Mouse (Mus musculus) thymus, adult 2 months (tissue): ENCODE data around the gene Adamtsl5. TPM values are rescaled to one million over a fixed set of nuclear protein-coding genes. Genes with fewer than 3 reads are reported as not detected.

Experiments used
- DNase-seq: peaks from one replicate; pipeline ENCODE4 v3.0.0; 2021
- H3K27ac ChIP-seq: fragments of 200-500 bp; 2 replicates; pipeline ENCODE4 v1.5.1; 2012; ENCODE audit warnings: low read length, control low read depth; ENCODE audit not compliant: control insufficient read depth, insufficient read depth
- H3K27me3 ChIP-seq: fragments of 200-500 bp; 2 replicates; pipeline ENCODE4 v1.6.1; 2012; ENCODE audit warnings: mild to moderate bottlenecking, low read length, moderate library complexity, mixed read lengths; ENCODE audit not compliant: control insufficient read depth, insufficient read depth
- H3K36me3 ChIP-seq: fragments of 200-500 bp; 2 replicates; pipeline ENCODE4 v1.6.1; 2012; ENCODE audit warnings: mild to moderate bottlenecking, low read length, moderate library complexity; ENCODE audit not compliant: control insufficient read depth, insufficient read depth
- H3K4me1 ChIP-seq: fragments of 200-500 bp; replicated peaks from 2 replicates; pipeline ENCODE4 v1.6.1; 2012; ENCODE audit warnings: low read length; ENCODE audit not compliant: control insufficient read depth, insufficient read depth
- H3K4me3 ChIP-seq: fragments of 200-500 bp; 2 replicates; pipeline ENCODE4 v1.5.1; 2012; ENCODE audit warnings: mild to moderate bottlenecking, low read length, control low read depth, moderate library complexity; ENCODE audit not compliant: control insufficient read depth, insufficient read depth
- CTCF ChIP-seq: fragments of 200-500 bp; IDR thresholded peaks from 2 replicates; pipeline ENCODE4 v1.5.1; 2012; ENCODE audit warnings: mild to moderate bottlenecking, control low read depth, low read length, moderate library complexity, borderline replicate concordance; ENCODE audit not compliant: control insufficient read depth, poor library complexity, insufficient read depth; ENCODE audit errors: extremely low read depth
- POLR2A ChIP-seq: fragments of 200-500 bp; IDR thresholded peaks from 2 replicates; pipeline ENCODE4 v1.6.1; 2012; ENCODE audit warnings: mild to moderate bottlenecking, low read length, control low read depth, moderate library complexity; ENCODE audit not compliant: control insufficient read depth, poor library complexity, insufficient read depth; ENCODE audit errors: extremely low read depth
- WGBS: fragments of 180-500 bp; shearing (Covaris S2); methylation state at CpG from one replicate; pipeline ENCODE4 v1.1.7; 2018; 5-methylcytosine and 5-hydroxymethylcytosine counted together
- polyA plus RNA-seq: library from polyadenylated mRNA; depleted of rRNA; stranded (reverse); fragments of >200 nt; gene quantifications from 2 replicates; pipeline ENCODE4 v1.2.3, GENCODE M21; 2012

The Adamtsl5 gene
- polyA plus RNA-seq, 1 experiment: 9.0 TPM

GRCm38 (mm10) chr10:80389185-80389708 is 41.0 kb upstream of the Adamtsl5 start:
- peaks cover 8% of the 10 kb centered on the region; the same call in 1 of the 2 replicates for H3K27me3 ChIP-seq

GRCm38 (mm10) chr10:80388731-80389130 is 40.5 kb upstream of the Adamtsl5 start:
- Histone ChIP-seq H3K27ac (no peak overlapping the region), H3K36me3 (peaks cover 24% of the 10 kb centered on the region), H3K4me3 (no peak overlapping the region), H3K27me3 (peaks cover 8% of the 10 kb centered on the region; the same call in 1 of the 2 replicates), H3K4me1 (peaks cover 35% of the 10 kb centered on the region)
- no peak for DNase-seq
- WGBS: 58% methylated on average over 2 of the region's 2 CpGs
- TF ChIP-seq POLR2A (no peak), CTCF (no peak)

More at GRCm38 (mm10) chr10:80389185-80389708, 41.0 kb upstream of the Adamtsl5 start:
- no peak for DNase-seq
- WGBS: 69% methylated on average over 4 of the region's 4 CpGs
- Histone ChIP-seq H3K36me3 (peaks cover 30% of the 10 kb centered on the region), H3K4me1 (peaks cover 35% of the 10 kb centered on the region), H3K27ac (no peak overlapping the region), H3K4me3 (no peak overlapping the region)
- TF ChIP-seq CTCF: no peak
- no peak for TF ChIP-seq POLR2A

GRCm38 (mm10) chr10:80387522-80387959 is 39.3 kb upstream of the Adamtsl5 start, which contains the start of gene Mex3d:
TSS of gene Mex3d (minus strand) at chr10:80387659.
- Histone ChIP-seq H3K27ac (no peak within 1 kb of the TSS), H3K27me3 (peaks cover 8% of the 10 kb centered on the region; the same call in 1 of the 2 replicates), H3K36me3 (peaks cover 13% of the 10 kb centered on the region), H3K4me1 (peaks cover 35% of the 10 kb centered on the region), H3K4me3 (peak within 1 kb of the TSS; percentile 79)
- DNase-seq: peak; percentile 88
- WGBS: 22% methylated on average over 54 of the region's 61 CpGs
- TF ChIP-seq POLR2A (no peak), CTCF (no peak)

GRCm38 (mm10) chr10:80386735-80387471 is 38.7 kb upstream of the Adamtsl5 start:
- peak; percentile 31 for DNase-seq
- TF ChIP-seq POLR2A: 0 out of 2 replicates have a peak, but pooled peaks have one; percentile 4
- no peak for TF ChIP-seq CTCF
- H3K27ac ChIP-seq: no peak overlapping the region
- H3K4me1 ChIP-seq: peaks cover 35% of the 10 kb centered on the region
- 7% methylated on average over 94 of the region's 94 CpGs for WGBS
- peak overlapping the region; percentile 50 for H3K4me3 ChIP-seq
- peaks cover 10% of the 10 kb centered on the region; the same call in 1 of the 2 replicates for H3K36me3 ChIP-seq
- peaks cover 8% of the 10 kb centered on the region; the same call in 1 of the 2 replicates for H3K27me3 ChIP-seq

- 46% methylated on average over 34 of the region's 34 CpGs for WGBS
- Histone ChIP-seq H3K27ac (no peak overlapping the region), H3K36me3 (peaks cover 12% of the 10 kb centered on the region), H3K4me3 (peak overlapping the region; percentile 50), H3K4me1 (peaks cover 35% of the 10 kb centered on the region), H3K27me3 (peaks cover 8% of the 10 kb centered on the region; the same call in 1 of the 2 replicates)
- DNase-seq: no peak
- TF ChIP-seq CTCF: no peak
- 0 out of 2 replicates have a peak, but pooled peaks have one; percentile 10 for TF ChIP-seq POLR2A
These were observed 37.9 kb upstream of the Adamtsl5 start for GRCm38 (mm10) chr10:80385811-80386734.
